ENCODE assay signal across 14 mouse cellular contexts in the genomic region with DNA sequence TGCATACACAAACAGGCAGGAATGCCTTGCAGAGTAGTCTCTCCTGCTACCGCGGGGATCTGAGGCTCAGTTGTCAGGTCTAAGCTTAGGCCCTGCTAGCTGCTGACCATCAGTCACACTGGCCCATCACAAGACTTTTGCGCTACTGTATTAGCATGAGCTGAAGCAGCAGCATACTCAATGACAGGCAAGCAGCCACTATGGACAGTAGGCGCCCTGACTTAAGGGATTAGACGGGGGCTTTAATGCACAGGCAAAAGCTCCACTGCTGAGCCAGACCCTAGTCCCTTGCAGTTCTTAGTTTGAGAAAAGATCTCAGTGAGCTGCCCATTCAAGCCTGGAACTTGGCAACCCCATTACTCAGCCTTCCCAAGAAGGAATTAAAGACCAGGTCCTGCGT.
"Had no signal": no experiment of that assay in that cellular context is flagged by ENCODE, and none has a peak within 500 bp of the region (broad histone marks: within the 10 kb centered on the region; RNA-seq: fewer than 3 reads in every experiment).

No protein-coding gene starts in this region.

- H3K27me3 ChIP-seq: kidney, embryonic 15.5 days; liver, embryonic 13.5 days; lung, embryonic 15.5 days; megakaryocyte, embryonic 14.5 days; midbrain, embryonic 12.5 days had no signal

- H3K9me3 ChIP-seq: kidney, embryonic 15.5 days; liver, embryonic 13.5 days; lung, embryonic 15.5 days; megakaryocyte, embryonic 14.5 days; midbrain, embryonic 12.5 days had no signal

- DNase-seq: kidney, adult 18-20 months; kidney, postnatal 14 days; liver; liver, embryonic 13.5 days; liver, postnatal 0 days; lung, postnatal 14 days; thymus, adult 18-20 months; thymus, postnatal 14 days had no signal

- ATAC-seq: liver, postnatal 0 days had no signal

- H3K9ac ChIP-seq: kidney, embryonic 15.5 days; liver, embryonic 13.5 days; liver, postnatal 0 days; lung, embryonic 15.5 days; midbrain, embryonic 12.5 days had no signal

- H3K4me2 ChIP-seq: kidney, embryonic 15.5 days; liver, embryonic 13.5 days; lung, embryonic 15.5 days; midbrain, embryonic 12.5 days had no signal

- H3K4me1 ChIP-seq: kidney, embryonic 15.5 days; liver, embryonic 13.5 days; lung, embryonic 15.5 days; megakaryocyte, embryonic 14.5 days; midbrain, embryonic 12.5 days had no signal

- H3K4me3 ChIP-seq: kidney, embryonic 15.5 days; left cerebral cortex, adult 2 months; liver, embryonic 13.5 days; lung, embryonic 15.5 days; megakaryocyte, embryonic 14.5 days; midbrain, embryonic 12.5 days had no signal

- H3K27ac ChIP-seq: kidney, embryonic 15.5 days; left cerebral cortex, adult 2 months; liver, embryonic 13.5 days; lung, embryonic 15.5 days; macrophage; midbrain, embryonic 12.5 days had no signal
